Mouse (Mus musculus) adrenal gland, postnatal 0 days (tissue): ENCODE results near the gene 9230102O04Rik. TPM values are rescaled to one million over a fixed set of nuclear protein-coding genes. Genes with fewer than 3 reads are reported as not detected.

ENCODE experiments used
- polyA plus RNA-seq: library from polyadenylated mRNA; unstranded; fragments of >200 nt; fragmentation: Nextera tagmentation; extraction: Ambion mirVana; gene quantifications from 2 replicates; pipeline ENCODE4 v1.2.1, GENCODE M21; 2015

The 9230102O04Rik gene
- 1.9 TPM in 2 replicates for polyA plus RNA-seq

GRCm38 (mm10) chr2:9888913-9889650 lies at the start of gene 9230102O04Rik:
Gene 9230102O04Rik (minus strand): TSS chr2:9889540.

GRCm38 (mm10) chr2:9889651-9890183 lies 377 bp upstream of the 9230102O04Rik start, which contains the start of gene Gata3:
Gene Gata3 (minus strand): TSS chr2:9890034.

DNA sequence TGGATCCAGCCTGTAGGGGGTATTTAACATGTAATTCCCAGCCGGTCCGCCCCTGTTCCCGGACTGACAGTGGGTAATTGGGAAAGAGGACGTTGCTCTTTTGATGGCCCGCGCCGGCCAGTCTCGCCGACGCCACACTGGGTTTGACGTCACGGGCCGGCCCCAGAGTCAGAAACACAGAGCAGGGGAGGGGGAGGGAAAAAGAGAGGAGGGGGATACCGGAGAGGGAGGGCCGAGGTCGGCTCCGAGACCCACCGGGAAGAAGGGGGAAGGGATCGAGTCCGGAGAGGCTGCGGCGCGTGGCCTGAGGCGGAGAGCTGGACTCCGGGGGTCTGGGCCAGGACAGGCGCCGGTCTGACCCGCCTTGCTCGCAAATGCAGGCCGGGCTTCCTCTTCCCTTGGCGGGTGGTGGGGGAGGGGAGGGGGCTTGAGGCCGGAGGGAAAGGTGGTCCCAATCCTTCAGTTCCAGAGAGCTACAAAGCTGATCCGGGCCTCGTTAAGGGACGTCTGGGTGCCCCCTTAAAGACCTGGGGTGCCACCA lies 8.2 kb downstream of the 9230102O04Rik start, which contains the start of gene 4930412O13Rik:
4930412O13Rik (plus strand) TSS at position 202 of the 541 bp plus-strand sequence.

Other genes starting within 250 kb of the 9230102O04Rik start
- gene 4930412O13Rik, start 8.3 kb downstream of the 9230102O04Rik start, polyA plus RNA-seq, result 1.0 TPM in 2 replicates
- gene Gata3, start 494 bp upstream of the 9230102O04Rik start, polyA plus RNA-seq, result 42.3 and 50.0 TPM in 2 replicates
- 6.2 and 7.7 TPM in 2 replicates for gene Taf3, start 159.1 kb upstream of the 9230102O04Rik start, polyA plus RNA-seq
- 673 and 744 TPM in 2 replicates for gene Atp5c1, start 191.0 kb upstream of the 9230102O04Rik start, polyA plus RNA-seq
- 17.9 and 29.0 TPM in 2 replicates for gene Kin, start 191.1 kb upstream of the 9230102O04Rik start, polyA plus RNA-seq
- 24.3 and 24.7 TPM in 2 replicates for gene Itih2, start 241.9 kb upstream of the 9230102O04Rik start, polyA plus RNA-seq